In genomic region chr19:56663474-56664227, GRCm38 (mm10) we compare ENCODE assay signal across 11 mouse cellular contexts. TPM values are rescaled to one million over a fixed set of nuclear protein-coding genes. Genes with fewer than 3 reads are reported as not detected.
DNase-seq lines count a peak whose midpoint lies in the region; ATAC-seq and TF ChIP-seq lines count a peak whose summit lies in the region.
"Had no signal": no experiment of that assay in that cellular context is flagged by ENCODE, and none has a peak within 500 bp of the region (broad histone marks: within the 10 kb centered on the region; RNA-seq: fewer than 3 reads in every experiment).

No protein-coding gene starts in this region.

- H3K27me3 ChIP-seq in heart, embryonic 13.5 days (replicated peaks): no peaks in the 10 kb centered on the region
- H3K27me3 ChIP-seq in midbrain, embryonic 16.5 days (ENCODE audit: control insufficient read depth, insufficient read depth, low read depth, low read length): no peaks in the 10 kb centered on the region
- no peaks in the 10 kb centered on the region for H3K27me3 ChIP-seq in midbrain, embryonic 13.5 days
- no peaks in the 10 kb centered on the region for H3K27me3 ChIP-seq in hindbrain, postnatal 0 days (ENCODE audit: insufficient read depth, low read length)
- no peaks in the 10 kb centered on the region for H3K27me3 ChIP-seq in stomach, embryonic 16.5 days (ENCODE audit: control insufficient read depth, insufficient read depth, low read length)

- H3K27ac ChIP-seq in heart, embryonic 13.5 days (replicated peaks): peak overlapping the region; percentile 76
- H3K27ac ChIP-seq in midbrain, embryonic 16.5 days (ENCODE audit: low read length): peak overlapping the region; percentile 33; the same call in 1 of the 2 replicates
- no peak overlapping the region for H3K27ac ChIP-seq in midbrain, embryonic 13.5 days
- peak overlapping the region; percentile 68 for H3K27ac ChIP-seq in hindbrain, postnatal 0 days
- peak overlapping the region; percentile 66 for H3K27ac ChIP-seq in stomach, embryonic 16.5 days (ENCODE audit: low read length)
- H3K27ac ChIP-seq: gastrocnemius, adult 2 months had no signal

- no peak for ATAC-seq in heart, embryonic 13.5 days (ENCODE audit: extremely low read depth, insufficient number of reproducible peaks, low FRiP score, low TSS enrichment)
- ATAC-seq in midbrain, embryonic 16.5 days: no peak
- no peak for ATAC-seq in midbrain, embryonic 13.5 days
- ATAC-seq in hindbrain, postnatal 0 days: no peak
- peak; percentile 83; the same call in 1 of the 2 replicates for ATAC-seq in stomach, embryonic 16.5 days (ENCODE audit: insufficient read depth, low FRiP score)

- 0 out of 2 replicates have a peak, but pooled peaks cover under 1% of the 10 kb centered on the region for H3K9me3 ChIP-seq in heart, embryonic 13.5 days
- H3K9me3 ChIP-seq in midbrain, embryonic 16.5 days (replicated peaks; ENCODE audit: control insufficient read depth, low read length, poor library complexity, severe bottlenecking): no peaks in the 10 kb centered on the region
- H3K9me3 ChIP-seq in midbrain, embryonic 13.5 days: no peaks in the 10 kb centered on the region
- H3K9me3 ChIP-seq in hindbrain, postnatal 0 days (ENCODE audit: low read length): no peaks in the 10 kb centered on the region
- H3K9me3 ChIP-seq in stomach, embryonic 16.5 days (replicated peaks; ENCODE audit: control insufficient read depth, low read length): no peaks in the 10 kb centered on the region

- H3K9ac ChIP-seq in heart, embryonic 13.5 days: no peak overlapping the region
- no peak overlapping the region for H3K9ac ChIP-seq in midbrain, embryonic 16.5 days (ENCODE audit: low read depth, low read length)
- H3K9ac ChIP-seq in midbrain, embryonic 13.5 days (replicated peaks): no peak overlapping the region
- no peak overlapping the region for H3K9ac ChIP-seq in hindbrain, postnatal 0 days (replicated peaks; ENCODE audit: low read length)
- no peak overlapping the region for H3K9ac ChIP-seq in stomach, embryonic 16.5 days (ENCODE audit: low read length)

- DNase-seq in heart, postnatal 4 days: no peak
- DNase-seq in hindbrain, postnatal 0 days (ENCODE audit: low spot score): no peak
- DNase-seq in kidney, adult 18-20 months: no peak
- no peak for DNase-seq in liver
- DNase-seq: cerebellum, adult 8-10 months; gastrocnemius, adult 2 months; kidney, postnatal 10 days had no signal

- peak overlapping the region; percentile 12; the same call in 1 of the 2 replicates for H3K4me2 ChIP-seq in heart, embryonic 13.5 days
- H3K4me2 ChIP-seq in midbrain, embryonic 16.5 days (ENCODE audit: low read length): no peak overlapping the region
- no peak overlapping the region for H3K4me2 ChIP-seq in midbrain, embryonic 13.5 days (replicated peaks)
- H3K4me2 ChIP-seq in hindbrain, postnatal 0 days (ENCODE audit: low read depth, low read length): no peak overlapping the region
- H3K4me2 ChIP-seq in stomach, embryonic 16.5 days (ENCODE audit: low read depth, low read length): no peak overlapping the region

- no peak overlapping the region for H3K4me3 ChIP-seq in heart, embryonic 13.5 days
- H3K4me3 ChIP-seq in midbrain, embryonic 16.5 days (ENCODE audit: low read depth, low read length): no peak overlapping the region
- H3K4me3 ChIP-seq in midbrain, embryonic 13.5 days (replicated peaks): no peak overlapping the region
- no peak overlapping the region for H3K4me3 ChIP-seq in hindbrain, postnatal 0 days (ENCODE audit: low read length)
- no peak overlapping the region for H3K4me3 ChIP-seq in stomach, embryonic 16.5 days (replicated peaks; ENCODE audit: low read length)
- H3K4me3 ChIP-seq: gastrocnemius, adult 2 months had no signal

- no peaks in the 10 kb centered on the region for H3K36me3 ChIP-seq in heart, embryonic 13.5 days
- no peaks in the 10 kb centered on the region for H3K36me3 ChIP-seq in midbrain, embryonic 16.5 days (ENCODE audit: control insufficient read depth, insufficient read depth, low read length)
- no peaks in the 10 kb centered on the region for H3K36me3 ChIP-seq in midbrain, embryonic 13.5 days
- H3K36me3 ChIP-seq in hindbrain, postnatal 0 days (ENCODE audit: insufficient read depth, low read length): no peaks in the 10 kb centered on the region
- no peaks in the 10 kb centered on the region for H3K36me3 ChIP-seq in stomach, embryonic 16.5 days (ENCODE audit: control insufficient read depth, insufficient read depth, low read length)

- H3K4me1 ChIP-seq in heart, embryonic 13.5 days: peaks cover 34% of the 10 kb centered on the region
- H3K4me1 ChIP-seq in midbrain, embryonic 16.5 days (ENCODE audit: control insufficient read depth, insufficient read depth, low read length): no peaks in the 10 kb centered on the region
- peaks cover 9% of the 10 kb centered on the region; the same call in 1 of the 2 replicates for H3K4me1 ChIP-seq in midbrain, embryonic 13.5 days (replicated peaks)
- H3K4me1 ChIP-seq in hindbrain, postnatal 0 days (ENCODE audit: insufficient read depth, low read length): no peaks in the 10 kb centered on the region
- H3K4me1 ChIP-seq in stomach, embryonic 16.5 days (ENCODE audit: control insufficient read depth, insufficient read depth, low read length): peaks cover 9% of the 10 kb centered on the region

- no peak for TF ChIP-seq CTCF in hindbrain, postnatal 0 days (IDR thresholded peaks at IDR 0.05; ENCODE audit: low read depth)

- WGBS in heart, embryonic 13.5 days: 49% methylated on average over 10 of the region's 10 CpGs
- WGBS in midbrain, embryonic 16.5 days: 40% methylated on average over 10 of the region's 10 CpGs
- WGBS in midbrain, embryonic 13.5 days: 42% methylated on average over 10 of the region's 10 CpGs
- WGBS in hindbrain, postnatal 0 days: 80% methylated on average over 10 of the region's 10 CpGs
- 55% methylated on average over 10 of the region's 10 CpGs for WGBS in stomach, embryonic 16.5 days

RNA-seq across cellular contexts. Expression of gene Adrb1, which starts 58.3 kb away (rescaled TPM):
- 2.9 and 3.0 TPM in 2 replicates for polyA plus RNA-seq in heart, embryonic 13.5 days (2015; fragmentation: Nextera tagmentation; extraction: Ambion mirVana)
- 10 to 100 TPM; 30.3 to 33.8 TPM for total RNA-seq in heart, postnatal 4 days (2021)
- polyA plus RNA-seq in midbrain, embryonic 16.5 days (2015; fragmentation: Nextera tagmentation; extraction: Ambion mirVana): 1.0 and 1.3 TPM in 2 replicates
- 0.32 and 0.59 TPM in 2 replicates for polyA plus RNA-seq in midbrain, embryonic 13.5 days (2015; fragmentation: Nextera tagmentation; extraction: Ambion mirVana)
- 3.2 and 7.0 TPM in 2 replicates for total RNA-seq in hindbrain, postnatal 0 days (2014; rRNA removed)
- 1.7 and 2.1 TPM in 2 replicates for polyA plus RNA-seq in hindbrain, postnatal 0 days (2015; fragmentation: Nextera tagmentation; extraction: Ambion mirVana)
- 0.34 and 0.44 TPM in 2 replicates for polyA plus RNA-seq in stomach, embryonic 16.5 days (2015; fragmentation: Nextera tagmentation; extraction: Ambion mirVana)
